Mouse (Mus musculus): ENCODE data around the gene Gria1. TPM values are rescaled to one million over a fixed set of nuclear protein-coding genes. Genes with fewer than 3 reads are reported as not detected.

Gria1 gene
- polyA plus RNA-seq, 1 experiment: 0.04 TPM

- TF ChIP-seq USF1 (IDR thresholded peaks at IDR 0.05; ENCODE audit: low read depth) (no peak), MYOG (IDR thresholded peaks at IDR 0.05; ENCODE audit: control insufficient read depth in 1 of 3, insufficient read depth in 1 of 3, insufficient read length in 2 of 3, low read depth in 2 of 3) (no peak), MAX (IDR thresholded peaks at IDR 0.05; ENCODE audit: low read depth) (no peak), POLR2A (IDR thresholded peaks at IDR 0.05; ENCODE audit: insufficient read length, low read depth) (no peak)
- Histone ChIP-seq H3K27me3 (ENCODE audit: control insufficient read depth, insufficient read depth, insufficient read length) (no peaks in the 10 kb centered on the region), H3K79me2 (ENCODE audit: control insufficient read depth, insufficient read depth) (no peaks in the 10 kb centered on the region), H3ac (ENCODE audit: control insufficient read depth, insufficient read length) (no peak overlapping the region), H3K4me2 (ENCODE audit: low read depth) (no peak overlapping the region), H3K36me3 (ENCODE audit: control insufficient read depth, insufficient read depth) (no peaks in the 10 kb centered on the region), H3K4me3 (no peak overlapping the region)
Observed at GRCm38 (mm10) chr11:57145192-57145591, 134.0 kb downstream of the Gria1 start.

- H3K36me3 ChIP-seq (ENCODE audit: control insufficient read depth, insufficient read depth): no peaks in the 10 kb centered on the region
- TF ChIP-seq REST (IDR thresholded peaks at IDR 0.05; ENCODE audit: insufficient read depth, insufficient read length): no peak
- no peak for TF ChIP-seq TCF12 (IDR thresholded peaks at IDR 0.05; ENCODE audit: insufficient read depth, poor library complexity, severe bottlenecking)
- TF ChIP-seq TCF3 (IDR thresholded peaks at IDR 0.05; ENCODE audit: insufficient read length, low read depth): no peak
- TF ChIP-seq USF1 (IDR thresholded peaks at IDR 0.05; ENCODE audit: low read depth): no peak
- TF ChIP-seq POLR2A (IDR thresholded peaks at IDR 0.05; ENCODE audit: insufficient read length, low read depth): no peak
- TF ChIP-seq CEBPB (IDR thresholded peaks at IDR 0.05; ENCODE audit: insufficient read depth, poor library complexity, severe bottlenecking): no peak
- no peak for TF ChIP-seq MAX (IDR thresholded peaks at IDR 0.05; ENCODE audit: low read depth)
- TF ChIP-seq MYOG (IDR thresholded peaks at IDR 0.05; ENCODE audit: control insufficient read depth in 1 of 3, insufficient read depth in 1 of 3, insufficient read length in 2 of 3, low read depth in 2 of 3): peak in 1 of 3 experiments; percentile 26
- no peak for TF ChIP-seq E2F4 (IDR thresholded peaks at IDR 0.05; ENCODE audit: insufficient read depth)
- TF ChIP-seq MYOD1 (IDR thresholded peaks at IDR 0.05; ENCODE audit: control insufficient read depth in 1 of 3, insufficient read length in 2 of 3, low read depth in 2 of 3): peak in 1 of 3 experiments; percentile 29
- TF ChIP-seq POLR2AphosphoS2 (IDR thresholded peaks at IDR 0.05; ENCODE audit: insufficient read length, low read depth): no peak
- TF ChIP-seq SRF (IDR thresholded peaks at IDR 0.05; ENCODE audit: control insufficient read depth, insufficient read length, low read depth): no peak
- no peak overlapping the region for H3K4me2 ChIP-seq (ENCODE audit: low read depth)
- H3K27me3 ChIP-seq (ENCODE audit: control insufficient read depth, insufficient read depth, insufficient read length): no peaks in the 10 kb centered on the region
- no peak overlapping the region for H3ac ChIP-seq (ENCODE audit: control insufficient read depth, insufficient read length)
- H3K79me2 ChIP-seq (ENCODE audit: control insufficient read depth, insufficient read depth): no peaks in the 10 kb centered on the region
- H3K4me3 ChIP-seq: no peak overlapping the region
Observed at GRCm38 (mm10) chr11:57145704-57146103, 134.5 kb downstream of the Gria1 start.

- no peaks in the 10 kb centered on the region for H3K79me2 ChIP-seq (ENCODE audit: control insufficient read depth, insufficient read depth)
- no peaks in the 10 kb centered on the region for H3K36me3 ChIP-seq (ENCODE audit: control insufficient read depth, insufficient read depth)
- H3K4me3 ChIP-seq: no peak overlapping the region
- no peaks in the 10 kb centered on the region for H3K27me3 ChIP-seq (ENCODE audit: control insufficient read depth, insufficient read depth, insufficient read length)
- no peak overlapping the region for H3ac ChIP-seq (ENCODE audit: control insufficient read depth, insufficient read length)
- TF ChIP-seq MYOG (IDR thresholded peaks at IDR 0.05; ENCODE audit: control insufficient read depth in 1 of 3, insufficient read depth in 1 of 3, insufficient read length in 2 of 3, low read depth in 2 of 3): no peak
- TF ChIP-seq CEBPB (IDR thresholded peaks at IDR 0.05; ENCODE audit: insufficient read depth, poor library complexity, severe bottlenecking): no peak
- TF ChIP-seq TCF3 (IDR thresholded peaks at IDR 0.05; ENCODE audit: insufficient read length, low read depth): no peak
- TF ChIP-seq TCF12 (IDR thresholded peaks at IDR 0.05; ENCODE audit: insufficient read depth, poor library complexity, severe bottlenecking): no peak
- H3K4me2 ChIP-seq (ENCODE audit: low read depth): no peak overlapping the region
Observed at GRCm38 (mm10) chr11:57151674-57152073, 140.5 kb downstream of the Gria1 start.

- Histone ChIP-seq H3K79me2 (ENCODE audit: control insufficient read depth, insufficient read depth) (no peaks in the 10 kb centered on the region), H3K4me2 (ENCODE audit: low read depth) (no peak overlapping the region), H3K4me3 (no peak overlapping the region), H3K27me3 (ENCODE audit: control insufficient read depth, insufficient read depth, insufficient read length) (no peaks in the 10 kb centered on the region), H3ac (ENCODE audit: control insufficient read depth, insufficient read length) (no peak overlapping the region), H3K36me3 (ENCODE audit: control insufficient read depth, insufficient read depth) (no peaks in the 10 kb centered on the region)
- TF ChIP-seq POLR2A (IDR thresholded peaks at IDR 0.05; ENCODE audit: insufficient read length, low read depth) (no peak), SRF (IDR thresholded peaks at IDR 0.05; ENCODE audit: control insufficient read depth, insufficient read length, low read depth) (no peak), MYOD1 (IDR thresholded peaks at IDR 0.05; ENCODE audit: control insufficient read depth in 1 of 3, insufficient read length in 2 of 3, low read depth in 2 of 3) (no peak), REST (IDR thresholded peaks at IDR 0.05; ENCODE audit: insufficient read depth, insufficient read length) (no peak), USF1 (IDR thresholded peaks at IDR 0.05; ENCODE audit: low read depth) (no peak), TCF12 (IDR thresholded peaks at IDR 0.05; ENCODE audit: insufficient read depth, poor library complexity, severe bottlenecking) (no peak), MYOG (IDR thresholded peaks at IDR 0.05; ENCODE audit: control insufficient read depth in 1 of 3, insufficient read depth in 1 of 3, insufficient read length in 2 of 3, low read depth in 2 of 3) (no peak), POLR2AphosphoS2 (IDR thresholded peaks at IDR 0.05; ENCODE audit: insufficient read length, low read depth) (no peak), CEBPB (IDR thresholded peaks at IDR 0.05; ENCODE audit: insufficient read depth, poor library complexity, severe bottlenecking) (no peak)
Observed at GRCm38 (mm10) chr11:57154998-57155397, 143.8 kb downstream of the Gria1 start.

GRCm38 (mm10) chr11:57159412-57159811, 148.2 kb downstream of the Gria1 start:
- H3K4me2 ChIP-seq (ENCODE audit: low read depth): no peak overlapping the region
- H3K36me3 ChIP-seq (ENCODE audit: control insufficient read depth, insufficient read depth): no peaks in the 10 kb centered on the region
- H3K27me3 ChIP-seq (ENCODE audit: control insufficient read depth, insufficient read depth, insufficient read length): no peaks in the 10 kb centered on the region
- no peak overlapping the region for H3K4me3 ChIP-seq
- H3ac ChIP-seq (ENCODE audit: control insufficient read depth, insufficient read length): no peak overlapping the region
- H3K79me2 ChIP-seq (ENCODE audit: control insufficient read depth, insufficient read depth): no peaks in the 10 kb centered on the region
- TF ChIP-seq SRF (IDR thresholded peaks at IDR 0.05; ENCODE audit: control insufficient read depth, insufficient read length, low read depth) (no peak), USF1 (IDR thresholded peaks at IDR 0.05; ENCODE audit: low read depth) (no peak), MAX (IDR thresholded peaks at IDR 0.05; ENCODE audit: low read depth) (no peak), POLR2A (IDR thresholded peaks at IDR 0.05; ENCODE audit: insufficient read length, low read depth) (no peak), MYOG (IDR thresholded peaks at IDR 0.05; ENCODE audit: control insufficient read depth in 1 of 3, insufficient read depth in 1 of 3, insufficient read length in 2 of 3, low read depth in 2 of 3) (no peak)
